Mouse (Mus musculus): ENCODE measurements around the gene Uggt2. TPM values are rescaled to one million over a fixed set of nuclear protein-coding genes. Genes with fewer than 3 reads are reported as not detected.
A peak's percentile ranks its signal among the peaks of the same experiment; 100 is the strongest.

Uggt2 gene
- polyA plus RNA-seq, 1 experiment, result 1.6 TPM

DNA sequence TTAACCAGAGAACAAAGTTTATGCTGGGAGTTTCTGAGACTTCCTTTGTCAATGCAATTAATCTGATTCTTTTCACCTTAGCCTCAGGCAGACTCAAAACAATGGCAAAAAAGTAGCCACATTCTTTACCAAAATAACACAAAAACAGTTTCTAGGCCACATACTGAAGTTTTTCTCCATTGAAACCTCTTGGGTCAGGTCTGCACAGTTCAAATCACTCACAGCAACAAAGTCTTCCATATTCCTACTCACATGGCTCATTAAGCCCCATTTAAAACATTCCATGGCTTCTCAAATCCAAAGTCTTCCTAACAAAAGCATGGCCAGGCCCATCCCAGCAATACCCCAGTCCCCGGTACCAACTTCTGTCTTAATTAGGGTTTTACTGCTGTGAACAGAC lies 46.3 kb downstream of the Uggt2 start:
- no peak overlapping the region for H3K27ac ChIP-seq (ENCODE audit: control insufficient read depth, insufficient read depth, low read depth, low read length, poor library complexity)
- no peak for TF ChIP-seq CTCF (IDR thresholded peaks at IDR 0.05; ENCODE audit: control insufficient read depth, insufficient read depth, low read length)
- TF ChIP-seq POLR2A (IDR thresholded peaks at IDR 0.05; ENCODE audit: borderline replicate concordance, control insufficient read depth, low read depth, low read length), result no peak
- 95% methylated on average over 1 of the region's 1 CpGs for WGBS

DNA sequence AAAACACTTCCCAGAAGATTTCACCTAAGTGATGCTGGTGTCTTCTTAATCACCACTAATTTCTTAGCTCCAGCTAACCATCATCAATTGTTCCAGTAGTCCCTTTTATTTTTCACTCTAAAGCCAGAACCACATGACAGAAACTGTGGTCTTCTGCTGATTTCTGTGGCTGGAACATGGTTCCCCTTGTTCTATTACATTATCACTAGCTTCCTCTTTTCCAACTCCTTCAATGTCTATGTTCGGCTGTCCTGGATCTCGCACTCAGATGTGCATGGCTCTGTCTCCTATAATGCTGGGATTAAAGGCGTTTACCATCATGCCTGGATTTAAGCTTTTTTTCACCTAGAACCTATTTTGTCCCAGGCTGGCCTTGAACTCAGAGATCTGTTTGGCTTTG lies 46.9 kb downstream of the Uggt2 start:
- no peak for TF ChIP-seq CTCF (IDR thresholded peaks at IDR 0.05; ENCODE audit: control insufficient read depth, insufficient read depth, low read length)
- no peak for TF ChIP-seq POLR2A (IDR thresholded peaks at IDR 0.05; ENCODE audit: borderline replicate concordance, control insufficient read depth, low read depth, low read length)
- no peak overlapping the region for H3K4me3 ChIP-seq (replicated peaks; ENCODE audit: control insufficient read depth, low read depth, low read length)
- peaks cover 1% of the 10 kb centered on the region; the same call in 1 of the 2 replicates for H3K4me1 ChIP-seq (ENCODE audit: control insufficient read depth, insufficient read depth, low read length)
- WGBS, result 33% methylated on average over 3 of the region's 3 CpGs
- no peak overlapping the region for H3K27ac ChIP-seq (ENCODE audit: control insufficient read depth, insufficient read depth, low read depth, low read length, poor library complexity)

More for the DNA sequence above, 46.3 kb downstream of the Uggt2 start:
- no peak overlapping the region for H3K4me3 ChIP-seq (replicated peaks; ENCODE audit: control insufficient read depth, low read depth, low read length)
- peaks cover 1% of the 10 kb centered on the region; the same call in 1 of the 2 replicates for H3K4me1 ChIP-seq (ENCODE audit: control insufficient read depth, insufficient read depth, low read length)

DNA sequence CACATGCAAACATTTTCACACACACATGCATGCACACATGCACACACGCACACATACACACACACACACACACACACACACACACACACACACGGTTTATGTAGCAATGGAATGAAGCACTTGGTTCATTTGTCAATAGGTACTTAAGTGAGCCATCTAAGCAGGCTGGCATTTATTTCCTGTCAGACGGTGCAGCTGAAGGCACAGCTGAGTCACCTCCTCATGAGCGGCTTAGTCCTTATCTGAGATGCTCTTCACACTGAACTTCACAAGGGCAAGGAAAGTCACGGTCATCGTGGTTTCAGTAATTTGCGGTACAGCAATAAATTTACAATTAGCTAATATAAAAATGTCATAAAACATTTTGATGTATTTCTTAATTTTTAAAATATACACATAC lies 55.5 kb downstream of the Uggt2 start:
- no peak for TF ChIP-seq CTCF (IDR thresholded peaks at IDR 0.05; ENCODE audit: control insufficient read depth, insufficient read depth, low read length)
- no peak for TF ChIP-seq POLR2A (IDR thresholded peaks at IDR 0.05; ENCODE audit: borderline replicate concordance, control insufficient read depth, low read depth, low read length)
- H3K4me1 ChIP-seq (ENCODE audit: control insufficient read depth, insufficient read depth, low read length), result peaks cover 1% of the 10 kb centered on the region; the same call in 1 of the 2 replicates
- H3K4me3 ChIP-seq (replicated peaks; ENCODE audit: control insufficient read depth, low read depth, low read length), result no peak overlapping the region
- no peak overlapping the region for H3K27ac ChIP-seq (ENCODE audit: control insufficient read depth, insufficient read depth, low read depth, low read length, poor library complexity)
- WGBS, result 15% methylated on average over 7 of the region's 7 CpGs

DNA sequence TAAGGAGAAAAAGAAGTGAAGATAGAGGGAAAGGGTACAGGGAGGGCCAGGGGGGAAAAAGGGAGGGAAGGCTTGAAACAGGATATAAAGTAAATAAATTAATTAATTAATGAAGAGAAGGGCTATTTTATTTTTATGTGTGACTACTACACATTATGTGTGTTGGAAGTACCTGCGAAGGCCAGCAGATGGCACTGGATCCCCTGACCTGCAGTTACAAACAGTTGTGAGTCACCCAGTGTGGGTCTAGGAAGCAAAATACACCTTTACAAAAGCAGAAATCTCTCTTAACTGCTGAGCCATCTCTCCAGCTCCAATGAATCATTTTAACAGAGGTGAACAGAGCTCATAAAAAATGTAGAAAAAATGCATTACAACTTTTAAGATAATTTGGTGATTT lies 59.0 kb downstream of the Uggt2 start:
- TF ChIP-seq POLR2A (IDR thresholded peaks at IDR 0.05; ENCODE audit: borderline replicate concordance, control insufficient read depth, low read depth, low read length) (no peak), CTCF (IDR thresholded peaks at IDR 0.05; ENCODE audit: control insufficient read depth, insufficient read depth, low read length) (peak; percentile 65)
- Histone ChIP-seq H3K4me1 (ENCODE audit: control insufficient read depth, insufficient read depth, low read length) (peaks cover 1% of the 10 kb centered on the region; the same call in 1 of the 2 replicates), H3K4me3 (replicated peaks; ENCODE audit: control insufficient read depth, low read depth, low read length) (no peak overlapping the region), H3K27ac (ENCODE audit: control insufficient read depth, insufficient read depth, low read depth, low read length, poor library complexity) (no peak overlapping the region)
- 81% methylated on average over 1 of the region's 1 CpGs for WGBS

DNA sequence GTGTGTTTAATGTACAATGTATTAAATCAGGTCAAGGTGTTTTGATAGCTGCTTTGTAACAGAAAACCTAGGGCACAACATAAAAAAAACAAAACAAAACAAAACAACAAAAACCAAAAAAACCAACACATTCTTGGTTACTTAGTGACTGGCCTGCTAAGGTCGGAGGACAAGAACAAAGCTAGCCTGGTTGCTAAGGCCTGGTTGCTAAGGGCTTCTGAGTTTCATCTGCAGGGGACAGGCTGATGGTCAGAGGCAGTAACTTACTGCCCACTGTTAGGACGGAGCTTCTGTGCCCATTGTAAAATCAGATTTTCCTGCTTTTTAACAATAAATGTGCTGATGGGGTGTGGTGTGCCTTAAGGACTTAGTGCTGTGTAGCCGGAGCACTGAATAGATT lies 61.5 kb downstream of the Uggt2 start:
- no peak for TF ChIP-seq POLR2A (IDR thresholded peaks at IDR 0.05; ENCODE audit: borderline replicate concordance, control insufficient read depth, low read depth, low read length)
- TF ChIP-seq CTCF (IDR thresholded peaks at IDR 0.05; ENCODE audit: control insufficient read depth, insufficient read depth, low read length), result no peak
- H3K27ac ChIP-seq (ENCODE audit: control insufficient read depth, insufficient read depth, low read depth, low read length, poor library complexity), result no peak overlapping the region
- H3K4me3 ChIP-seq (replicated peaks; ENCODE audit: control insufficient read depth, low read depth, low read length), result no peak overlapping the region
- 78% methylated on average over 3 of the region's 3 CpGs for WGBS
- no peaks in the 10 kb centered on the region for H3K4me1 ChIP-seq (ENCODE audit: control insufficient read depth, insufficient read depth, low read length)

DNA sequence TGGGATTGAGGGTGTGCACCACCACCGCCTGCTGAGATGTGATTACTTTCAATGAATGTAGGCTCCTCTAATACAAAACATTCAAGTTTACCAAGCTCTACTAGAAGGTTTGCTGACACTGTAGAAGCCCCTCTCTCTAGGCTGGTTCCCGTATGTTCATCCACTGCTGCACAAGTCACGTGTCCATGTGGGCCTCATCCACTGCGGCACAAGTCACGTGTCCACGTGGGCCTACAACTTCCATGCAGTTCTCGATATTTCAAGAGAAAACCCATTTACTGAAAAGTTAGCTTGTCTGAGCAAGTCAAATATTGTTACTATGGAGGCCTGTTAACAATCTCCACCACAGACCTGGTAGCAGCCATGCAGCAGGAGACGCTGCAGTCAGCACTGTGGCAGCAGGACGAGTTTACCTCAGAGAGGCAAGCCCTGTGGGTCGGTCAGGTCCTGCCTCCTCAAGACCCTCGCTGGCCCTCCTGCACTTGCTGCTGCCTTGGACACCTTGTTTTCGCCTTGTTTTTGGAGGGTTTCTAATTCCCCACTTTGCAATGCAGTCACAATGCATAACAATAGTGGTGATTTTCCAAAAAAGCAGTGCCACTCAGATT lies 62.0 kb downstream of the Uggt2 start:
- Histone ChIP-seq H3K4me1 (ENCODE audit: control insufficient read depth, insufficient read depth, low read length) (no peaks in the 10 kb centered on the region), H3K27ac (ENCODE audit: control insufficient read depth, insufficient read depth, low read depth, low read length, poor library complexity) (no peak overlapping the region), H3K4me3 (replicated peaks; ENCODE audit: control insufficient read depth, low read depth, low read length) (no peak overlapping the region)
- TF ChIP-seq POLR2A (IDR thresholded peaks at IDR 0.05; ENCODE audit: borderline replicate concordance, control insufficient read depth, low read depth, low read length) (no peak), CTCF (IDR thresholded peaks at IDR 0.05; ENCODE audit: control insufficient read depth, insufficient read depth, low read length) (no peak)
- WGBS, result 85% methylated on average over 12 of the region's 12 CpGs

DNA sequence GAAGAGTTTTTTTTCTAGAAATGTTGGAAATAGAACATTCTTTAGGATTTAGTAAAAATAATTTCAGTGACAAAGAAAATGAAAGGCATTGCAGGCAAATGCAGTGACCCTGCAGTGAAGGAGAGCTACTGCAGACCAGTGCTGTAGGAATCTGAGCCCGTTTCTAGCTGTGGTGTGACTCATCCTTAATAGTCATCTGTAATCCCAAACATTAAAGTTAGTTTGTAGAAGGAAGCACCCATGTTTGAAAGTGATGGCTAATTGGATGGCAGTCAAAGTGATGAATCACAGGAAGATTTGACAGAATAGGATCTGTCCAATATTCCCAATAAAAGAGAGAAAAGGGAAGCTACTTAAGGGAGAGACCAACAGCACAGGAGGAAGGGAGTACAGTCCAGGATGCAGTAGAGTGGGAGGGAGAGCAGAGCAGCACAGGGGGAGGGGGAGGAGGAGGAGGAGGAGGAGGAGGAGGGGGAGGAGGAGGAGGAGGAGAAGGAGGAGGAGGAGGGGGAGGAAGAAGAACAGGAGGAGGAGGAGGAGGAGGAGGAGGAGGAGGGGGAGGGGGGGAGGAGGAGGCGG lies 71.5 kb downstream of the Uggt2 start:
- H3K27ac ChIP-seq (ENCODE audit: control insufficient read depth, insufficient read depth, low read depth, low read length, poor library complexity), result no peak overlapping the region
- no peaks in the 10 kb centered on the region for H3K4me1 ChIP-seq (ENCODE audit: control insufficient read depth, insufficient read depth, low read length)
- H3K4me3 ChIP-seq (replicated peaks; ENCODE audit: control insufficient read depth, low read depth, low read length), result no peak overlapping the region
- 46% methylated on average over 2 of the region's 2 CpGs for WGBS
- TF ChIP-seq POLR2A (IDR thresholded peaks at IDR 0.05; ENCODE audit: borderline replicate concordance, control insufficient read depth, low read depth, low read length) (no peak), CTCF (IDR thresholded peaks at IDR 0.05; ENCODE audit: control insufficient read depth, insufficient read depth, low read length) (no peak)

DNA sequence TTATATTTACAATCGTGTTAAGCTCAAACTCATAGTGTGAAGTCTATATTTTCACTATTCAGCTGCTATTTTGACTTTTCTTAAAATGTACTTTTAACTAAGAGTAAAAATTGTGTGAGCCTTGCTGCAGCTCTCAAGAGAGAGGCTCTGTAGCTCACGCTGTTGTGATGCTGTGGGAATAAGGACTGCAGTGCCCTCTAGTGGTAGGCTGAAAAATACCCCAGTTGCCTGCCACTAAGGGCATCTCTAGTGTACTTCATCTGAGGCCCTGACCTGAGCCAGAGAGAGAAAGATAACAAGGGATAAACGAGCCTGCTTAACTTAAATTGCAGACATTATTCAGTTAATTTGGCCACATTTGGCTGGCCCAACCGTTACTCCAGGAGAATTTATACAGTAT lies 72.1 kb downstream of the Uggt2 start:
- H3K4me3 ChIP-seq (replicated peaks; ENCODE audit: control insufficient read depth, low read depth, low read length), result no peak overlapping the region
- H3K27ac ChIP-seq (ENCODE audit: control insufficient read depth, insufficient read depth, low read depth, low read length, poor library complexity), result no peak overlapping the region
- TF ChIP-seq POLR2A (IDR thresholded peaks at IDR 0.05; ENCODE audit: borderline replicate concordance, control insufficient read depth, low read depth, low read length), result no peak
- TF ChIP-seq CTCF (IDR thresholded peaks at IDR 0.05; ENCODE audit: control insufficient read depth, insufficient read depth, low read length), result peak; percentile 86
- no peaks in the 10 kb centered on the region for H3K4me1 ChIP-seq (ENCODE audit: control insufficient read depth, insufficient read depth, low read length)
- 31% methylated on average over 4 of the region's 4 CpGs for WGBS
